Mouse (Mus musculus) liver, postnatal 0 days (tissue): Measurements from ENCODE around the gene Ccndbp1.

ENCODE experiments used
- CTCF ChIP-seq: sonication (generic); IDR thresholded peaks from 2 replicates; pipeline ENCODE4 v1.5.1; 2016; ENCODE audit warnings: antibody characterized with exemption, low read depth
- EP300 ChIP-seq: IDR thresholded peaks from 2 replicates; pipeline ENCODE4 v1.6.1; 2016; ENCODE audit warnings: antibody characterized with exemption, low read depth, mild to moderate bottlenecking

GRCm38 (mm10) chr2:121003586-121003985 is 4.6 kb upstream of the Ccndbp1 start:
- TF ChIP-seq CTCF: peak; percentile 61
- no peak for TF ChIP-seq EP300
